Mouse (Mus musculus) spleen, postnatal 4 days (tissue): ENCODE measurements around the gene Zswim8.
A peak's percentile ranks its signal among the peaks of the same experiment; 100 is the strongest.

Source experiments
- DNase-seq, 2 experiments: peaks; one replicate each; pipeline ENCODE4 v3.0.0; 2022; ENCODE audit warnings: low spot score in 2 of 2

The Zswim8 gene

DNA sequence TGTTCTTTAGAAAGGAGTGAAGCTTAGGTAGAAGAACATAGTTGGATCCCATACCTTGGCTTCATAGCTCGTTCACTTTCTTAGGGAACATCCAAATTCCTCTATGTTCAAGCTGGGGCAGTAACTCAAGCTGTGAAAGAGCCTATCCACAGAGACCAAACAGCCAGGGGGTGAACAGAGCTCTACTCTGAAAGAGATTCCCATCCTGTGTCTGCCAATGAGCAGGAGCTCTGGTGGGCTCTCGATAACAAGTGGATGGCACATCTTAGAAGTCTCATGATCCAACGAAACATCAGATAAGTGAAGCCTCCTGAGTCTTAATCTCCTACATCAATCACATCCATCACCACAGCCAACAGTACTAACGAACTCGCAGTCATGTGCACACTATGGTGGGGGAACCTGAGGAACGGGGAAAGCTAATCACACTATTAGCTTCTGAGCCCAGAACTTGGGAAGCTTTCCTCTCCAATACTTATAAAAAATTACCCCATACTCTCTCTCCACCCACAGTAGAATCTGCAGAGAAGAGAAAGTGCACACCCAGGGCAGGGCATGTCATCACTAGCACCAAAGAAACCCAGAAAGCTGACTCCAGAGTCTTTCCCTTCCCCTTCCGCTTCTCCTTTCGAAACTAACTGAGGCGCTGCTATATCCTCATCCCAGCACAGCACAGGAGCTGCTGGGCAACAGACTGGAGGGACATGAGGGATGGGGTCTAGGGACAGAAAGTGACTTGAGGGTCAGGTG lies 23.7 kb downstream of the Zswim8 start:
- DNase-seq: no peak

DNA sequence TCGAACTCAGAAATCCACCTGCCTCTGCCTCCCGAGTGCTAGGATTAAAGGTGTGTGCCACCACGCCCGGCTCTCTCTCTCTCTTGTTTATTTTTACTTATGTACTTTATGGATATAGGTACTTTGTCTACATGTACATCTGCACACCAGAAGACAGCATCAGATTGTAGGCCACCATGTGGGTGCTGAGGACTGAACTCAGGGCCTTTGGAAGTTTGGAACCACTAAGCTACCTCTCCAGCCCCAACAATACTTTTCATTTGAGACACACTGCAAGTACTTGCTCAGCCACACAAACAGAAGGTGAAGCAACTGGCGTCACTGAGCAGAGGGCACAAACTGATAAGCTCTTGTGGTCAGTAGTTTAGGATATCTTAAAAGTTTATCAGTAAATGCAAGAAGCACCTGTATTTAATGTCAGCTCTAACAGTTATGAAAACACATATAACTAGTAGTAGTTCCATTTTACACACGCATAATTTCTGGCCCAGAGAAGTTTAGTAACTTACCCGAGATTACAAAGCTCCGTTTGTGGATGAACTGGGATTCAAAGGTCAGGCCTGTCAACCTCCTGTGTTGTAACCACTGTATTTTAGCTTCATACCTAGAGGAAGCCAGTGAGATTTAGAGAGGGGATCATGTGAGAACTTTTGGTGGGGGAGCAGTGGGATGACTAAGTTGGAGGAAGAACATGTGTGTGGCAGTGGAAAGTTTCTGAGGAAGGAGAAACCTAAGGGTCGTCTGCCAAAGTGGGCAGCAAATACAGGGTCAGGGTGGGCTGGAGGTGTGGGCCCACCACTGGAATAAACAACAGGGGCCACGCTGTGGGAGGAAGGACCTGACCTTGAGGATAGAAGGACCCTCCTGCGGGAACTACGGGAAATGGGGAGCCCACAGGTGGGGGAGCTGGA lies 25.9 kb downstream of the Zswim8 start:
- no peak for DNase-seq

- peak; percentile 89 to 94 for DNase-seq
Observed at GRCm38 (mm10) chr14:20733952-20734774, 26.8 kb downstream of the Zswim8 start, which contains the start of gene Ndst2. Gene Ndst2, minus strand, starts transcription at chr14:20734562.

DNA sequence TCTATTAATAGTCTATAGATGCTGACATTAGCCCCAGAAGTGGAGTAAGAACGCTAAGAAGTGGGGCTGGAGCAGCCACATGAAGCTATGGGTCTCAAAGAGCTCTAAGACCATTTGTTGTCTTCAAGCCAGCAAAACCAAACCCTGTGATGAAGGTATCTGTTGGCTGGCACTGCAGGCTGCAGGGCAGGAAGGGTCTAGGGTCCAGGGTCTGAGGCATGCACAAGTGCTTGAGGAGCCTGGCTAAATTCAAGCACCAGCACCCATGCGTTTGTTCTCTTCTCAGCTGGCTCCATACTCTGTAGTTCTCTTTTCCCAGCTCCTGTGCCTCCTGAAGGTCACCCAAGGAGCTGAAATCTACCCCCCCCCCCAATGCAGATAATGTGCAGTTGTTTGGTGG lies 27.7 kb downstream of the Zswim8 start:
- peak in 1 of 2 experiments; percentile 64 for DNase-seq

- no peak for DNase-seq
Observed at GRCm38 (mm10) chr14:20735892-20736390, 28.6 kb downstream of the Zswim8 start.

DNA sequence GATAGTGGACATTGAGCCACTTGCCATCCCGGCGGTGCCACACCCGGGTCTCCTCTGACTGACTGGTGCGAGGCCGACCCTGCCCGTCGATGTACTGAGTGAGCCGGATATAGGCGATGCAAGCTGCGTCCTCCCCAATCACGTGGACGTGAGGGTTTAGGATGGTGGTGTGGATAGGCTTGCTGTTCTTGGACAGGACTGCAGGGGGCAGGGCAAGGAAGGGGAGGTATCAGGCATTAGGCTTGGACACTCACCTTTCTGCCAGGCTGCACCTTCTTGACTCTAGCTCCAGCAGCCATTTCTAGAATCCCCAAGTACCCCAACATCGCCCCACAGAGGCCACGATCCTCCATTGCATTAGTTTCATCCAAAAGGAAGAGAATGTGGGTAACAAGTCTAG lies 30.0 kb downstream of the Zswim8 start:
- peak; percentile 69 to 82 for DNase-seq

GRCm38 (mm10) chr14:20738511-20738910 lies 31.2 kb downstream of the Zswim8 start:
- DNase-seq: no peak

DNA sequence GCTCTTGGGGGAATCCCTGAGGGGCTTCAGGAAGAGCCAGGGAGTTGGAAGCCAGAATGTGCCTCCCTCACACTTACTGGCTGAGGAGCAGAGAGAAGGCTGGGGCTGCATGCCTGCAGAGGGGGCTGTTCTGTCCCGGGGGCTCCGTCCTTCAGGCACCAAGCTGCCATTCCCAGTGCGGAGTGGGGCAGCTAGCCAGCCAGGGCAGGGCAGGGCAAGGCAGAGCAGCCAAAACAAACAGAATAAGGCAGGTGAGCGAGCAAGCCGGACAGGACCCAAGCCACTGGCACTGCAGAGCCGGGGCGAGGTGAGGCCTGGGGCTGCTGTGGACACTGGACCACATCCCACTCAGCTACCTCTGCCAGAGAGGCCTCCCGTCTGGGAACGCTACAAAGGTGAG lies 33.9 kb downstream of the Zswim8 start:
- DNase-seq: no peak

DNA sequence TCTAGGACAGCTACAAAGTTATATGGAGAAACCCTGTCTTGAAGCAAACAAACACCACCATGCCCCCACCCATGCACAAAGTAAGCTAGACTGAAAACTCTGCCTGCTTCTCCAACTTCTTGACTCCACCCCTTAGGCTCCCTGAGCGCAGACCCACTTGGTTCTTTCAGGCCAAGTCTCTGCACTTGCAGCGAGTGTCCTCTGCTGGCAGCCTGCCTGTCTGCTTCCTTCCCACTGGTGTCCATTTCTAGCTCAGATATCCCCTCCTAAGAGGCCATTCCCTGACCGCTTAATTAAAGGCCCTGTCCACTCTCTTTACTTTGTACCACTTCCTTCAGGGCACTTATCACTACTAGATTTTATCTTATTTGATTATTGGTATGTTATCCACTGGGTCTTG lies 36.3 kb downstream of the Zswim8 start:
- no peak for DNase-seq

DNA sequence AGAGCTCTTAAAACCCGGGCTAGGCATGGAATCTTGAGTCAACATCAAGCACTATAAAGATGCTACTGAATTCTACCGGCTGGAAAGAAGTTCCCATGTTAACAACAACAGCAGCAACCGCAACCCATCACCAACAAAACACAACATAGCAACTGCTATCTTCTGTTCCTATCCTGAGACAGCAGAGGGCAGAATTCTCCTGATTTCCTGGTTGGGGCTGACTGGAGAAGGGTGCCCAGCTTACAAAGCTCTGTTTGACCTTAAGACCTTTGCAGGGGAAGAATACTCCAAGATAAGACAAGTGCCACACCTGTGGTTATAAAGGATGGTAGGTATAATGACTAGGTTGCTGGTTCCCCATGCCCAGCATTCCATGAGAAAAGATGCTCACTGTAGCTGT lies 39.6 kb downstream of the Zswim8 start:
- no peak for DNase-seq

GRCm38 (mm10) chr14:20748388-20748787 lies 41.0 kb downstream of the Zswim8 start:
- no peak for DNase-seq

DNA sequence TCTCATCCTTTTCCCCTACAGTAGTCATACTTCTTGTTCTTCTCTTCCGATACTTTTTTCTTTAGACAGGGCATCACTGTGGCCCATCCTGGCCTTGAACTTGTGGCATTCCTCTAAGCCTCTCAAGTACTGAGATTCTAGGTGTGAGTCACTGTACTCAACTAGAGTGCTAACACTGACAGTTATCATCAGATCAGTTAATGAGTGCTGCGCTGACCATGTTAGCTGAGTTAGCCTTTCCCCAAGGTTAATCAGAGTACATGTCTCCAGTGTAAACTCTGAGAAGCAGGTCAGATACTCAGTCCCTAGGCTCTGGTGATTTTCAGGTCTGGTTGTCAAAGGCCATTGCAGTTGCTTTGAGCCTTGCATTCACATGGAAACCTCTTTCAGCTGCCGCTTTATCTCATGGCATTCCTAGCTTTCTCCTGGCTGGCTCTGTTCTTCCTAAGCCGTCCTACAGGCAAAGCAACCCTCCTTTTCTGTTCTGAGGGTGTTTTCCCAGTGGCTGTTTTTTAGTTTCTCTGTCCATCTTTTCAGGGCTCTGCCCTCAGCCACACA lies 42.2 kb downstream of the Zswim8 start:
- DNase-seq: no peak

DNA sequence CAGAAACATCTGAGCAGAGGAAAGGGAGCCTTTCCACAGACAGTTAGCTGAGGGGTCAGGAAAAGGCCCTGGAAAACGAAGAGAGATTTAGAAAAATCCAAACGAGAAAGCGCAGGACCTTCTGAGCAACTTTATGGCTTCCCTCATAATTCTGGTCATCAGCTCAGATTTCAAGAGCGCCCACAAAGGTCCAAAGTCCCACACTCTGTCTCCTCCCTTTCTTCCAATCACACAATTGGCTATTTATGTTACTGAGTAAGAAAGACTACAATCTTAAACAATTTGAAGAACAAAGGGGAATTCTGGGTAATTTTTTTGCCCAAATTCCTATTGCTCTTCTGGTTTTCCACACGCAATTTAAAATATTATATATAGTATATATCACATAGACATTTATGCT lies 43.2 kb downstream of the Zswim8 start:
- no peak for DNase-seq

DNA sequence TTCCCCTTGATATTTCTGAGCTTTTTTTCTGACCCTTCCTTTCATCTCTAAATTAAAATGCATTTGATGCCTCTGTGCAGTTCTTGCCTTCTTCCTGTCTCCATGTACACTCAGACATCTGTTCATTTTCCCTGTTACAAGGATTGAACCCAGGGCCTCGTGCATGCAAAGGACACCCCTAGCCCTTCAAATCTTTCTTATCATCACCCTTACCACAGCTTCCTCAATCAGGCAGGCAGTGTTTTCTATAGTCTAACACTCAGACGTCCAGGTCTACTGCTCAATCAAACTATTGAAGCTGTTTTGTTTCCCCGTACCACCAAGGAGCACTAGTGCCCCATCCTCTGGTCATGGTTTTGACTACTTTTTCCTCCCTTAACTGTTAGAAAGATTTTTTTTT lies 46.4 kb downstream of the Zswim8 start:
- DNase-seq: no peak

DNA sequence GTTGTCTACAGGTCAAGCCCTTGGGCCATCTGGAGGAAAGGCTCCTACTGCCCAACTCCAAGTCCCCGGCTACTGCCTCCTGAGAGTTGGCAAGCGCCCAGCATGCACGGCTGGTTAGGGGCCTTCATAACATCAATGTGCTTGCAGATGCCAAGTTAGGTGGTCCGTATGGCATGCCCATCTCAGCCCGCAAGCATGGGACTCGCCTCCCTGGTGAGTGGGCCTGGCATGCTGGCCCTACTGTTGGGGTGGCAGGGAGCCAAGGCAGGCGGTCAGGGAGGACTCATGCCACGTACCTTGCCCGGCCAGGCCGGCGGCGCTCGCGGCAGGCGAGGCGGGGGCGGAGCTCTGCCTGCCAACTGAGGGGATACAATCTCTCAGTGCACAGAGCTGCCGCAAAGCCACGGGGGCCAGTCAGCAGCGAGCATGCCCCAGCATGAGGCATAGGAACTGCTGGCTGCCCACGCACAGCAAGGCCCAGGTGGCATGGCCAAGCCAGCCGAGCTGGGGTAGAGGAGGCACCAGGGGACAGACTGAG lies 50.1 kb downstream of the Zswim8 start:
- no peak for DNase-seq

DNA sequence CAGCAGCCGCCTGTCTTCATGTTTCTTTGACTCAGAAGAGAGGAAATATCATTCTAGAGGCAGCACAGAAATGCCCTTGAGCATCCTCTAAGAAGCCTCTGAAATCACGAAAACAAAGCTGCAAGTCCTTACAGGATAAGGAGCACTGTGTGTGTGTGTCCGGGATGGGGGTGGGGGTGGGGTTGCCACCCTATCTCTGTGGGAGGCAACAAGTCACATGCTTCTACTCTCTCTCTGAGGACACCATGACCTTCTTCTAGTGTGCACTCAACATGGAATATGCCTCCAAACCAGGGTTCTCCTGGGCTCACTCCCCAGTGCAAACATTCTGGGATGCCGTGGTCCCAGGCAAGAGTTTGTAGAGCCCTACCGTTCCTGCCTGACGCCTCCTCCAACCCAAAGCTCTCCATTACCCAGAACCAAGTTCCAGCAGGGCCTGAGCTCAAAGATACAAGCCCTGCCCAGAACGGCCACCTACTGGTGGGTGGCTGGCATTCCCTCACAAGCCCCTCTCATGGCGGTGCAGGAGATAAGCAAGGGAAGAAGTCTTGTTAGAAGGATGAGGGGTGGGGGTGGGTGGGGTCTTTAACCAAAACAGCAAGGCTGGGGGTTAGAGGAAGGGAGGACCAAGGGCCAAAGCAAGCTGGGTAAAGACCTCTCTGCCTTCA lies 51.5 kb downstream of the Zswim8 start:
- DNase-seq: no peak

- DNase-seq: no peak
Observed at GRCm38 (mm10) chr14:20764942-20765341, 57.6 kb downstream of the Zswim8 start.

- DNase-seq: peak; percentile 81 to 95
Observed at GRCm38 (mm10) chr14:20765642-20766258, 58.4 kb downstream of the Zswim8 start.

- DNase-seq: no peak
Observed at GRCm38 (mm10) chr14:20767936-20768335, 60.6 kb downstream of the Zswim8 start.

GRCm38 (mm10) chr14:20768581-20768980 lies 61.2 kb downstream of the Zswim8 start:
- no peak for DNase-seq
